Mouse (Mus musculus): ENCODE data around the gene Ddah1. TPM values are rescaled to one million over a fixed set of nuclear protein-coding genes. Genes with fewer than 3 reads are reported as not detected.
"Not testable (repeated sequence)": the region's sequence is repeated elsewhere in the genome, so short reads cannot be mapped to it uniquely, and the experiment has no call there.

Gene Ddah1
- polyA plus RNA-seq, 1 experiment from 2014 or later = 15.6 TPM

DNA sequence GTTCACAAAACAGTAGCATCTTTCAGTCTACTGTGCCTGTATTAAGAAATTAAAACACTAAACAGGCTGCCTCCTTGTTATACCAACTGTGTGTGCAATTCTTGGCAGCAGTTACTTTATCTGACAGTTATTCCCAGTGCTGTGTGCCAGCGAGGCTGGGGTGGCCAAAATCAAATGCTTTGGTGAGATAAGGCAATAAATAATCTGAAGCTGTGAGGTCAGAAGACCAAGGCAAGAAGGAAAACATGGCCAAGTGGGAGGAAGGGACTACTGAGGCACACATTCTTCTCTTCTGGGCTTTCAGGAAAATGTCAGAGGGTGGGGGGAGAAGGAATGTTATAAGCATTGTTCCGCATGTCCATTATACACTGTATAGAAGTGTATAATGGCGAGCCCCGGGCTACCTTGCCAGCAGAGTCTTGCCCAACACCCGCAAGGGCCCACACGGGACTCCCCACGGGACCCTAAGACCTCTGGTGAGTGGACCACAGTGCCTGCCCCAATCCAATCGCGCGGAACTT is 106.3 kb downstream of the Ddah1 start:
- no peaks in the 10 kb centered on the region for H3K9me3 ChIP-seq (ENCODE audit: control insufficient read depth, low read length)
- DNase-seq (ENCODE audit: low spot score) (no peak), ATAC-seq (ENCODE audit: insufficient number of reproducible peaks, low FRiP score, low TSS enrichment, low read depth) (no peak)
- no peak overlapping the region for H3K9ac ChIP-seq (ENCODE audit: low read length)
- H3K4me1 ChIP-seq (ENCODE audit: control insufficient read depth, insufficient read depth, low read length) = no peaks in the 10 kb centered on the region
- WGBS = 89% methylated on average over 6 of the region's 10 CpGs
- H3K27me3 ChIP-seq (ENCODE audit: control insufficient read depth, insufficient read depth, low read length) = no peaks in the 10 kb centered on the region
- H3K4me2 ChIP-seq (ENCODE audit: low read depth, severe bottlenecking) = no peak overlapping the region
- H3K4me3 ChIP-seq (ENCODE audit: low read depth, low read length) = no peak overlapping the region
- H3K36me3 ChIP-seq (ENCODE audit: control insufficient read depth, insufficient read depth, low read length) = no peaks in the 10 kb centered on the region
- no peak overlapping the region for H3K27ac ChIP-seq (replicated peaks; ENCODE audit: low read depth, low read length)

DNA sequence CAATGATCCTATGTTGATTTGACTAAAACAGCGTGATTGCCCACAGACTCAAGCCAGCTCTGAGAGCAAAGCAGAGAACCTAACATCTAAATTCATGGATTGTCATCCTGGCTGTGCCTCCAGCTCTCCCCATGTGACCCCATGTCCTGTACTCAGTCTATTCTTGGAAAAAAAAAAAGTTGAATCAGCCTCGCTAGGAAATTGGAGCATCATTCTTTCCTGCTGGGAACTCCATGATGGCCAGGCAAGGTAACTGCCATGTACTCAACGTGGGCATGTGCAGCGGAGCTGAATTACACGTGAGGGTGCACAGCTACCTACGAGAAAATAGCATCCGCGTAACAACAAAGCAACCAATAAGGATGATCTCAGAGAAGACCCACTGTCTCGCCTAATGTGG is 114.2 kb downstream of the Ddah1 start:
- no peaks in the 10 kb centered on the region for H3K36me3 ChIP-seq (ENCODE audit: control insufficient read depth, insufficient read depth, low read length)
- ATAC-seq (ENCODE audit: insufficient number of reproducible peaks, low FRiP score, low TSS enrichment, low read depth) = no peak

DNA sequence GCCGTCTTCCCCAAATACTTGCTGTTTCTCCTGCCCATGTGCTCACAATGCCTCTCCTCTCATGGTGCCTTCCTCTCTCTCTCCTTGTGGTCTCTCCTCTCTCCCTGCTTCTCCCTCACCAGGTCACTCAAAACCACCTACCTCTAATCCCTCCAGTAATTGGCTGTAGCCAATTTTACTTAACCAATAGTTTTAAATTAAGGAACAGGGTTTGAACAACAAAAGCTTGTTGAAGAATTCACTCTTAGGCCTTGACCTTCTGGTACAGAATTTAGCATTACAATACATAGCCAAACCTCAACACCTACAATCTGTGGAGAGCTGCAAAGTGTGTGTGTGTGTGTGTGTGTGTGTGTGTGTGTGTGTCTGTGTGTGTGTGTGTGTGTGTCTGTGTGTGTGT is 114.8 kb downstream of the Ddah1 start:
- ATAC-seq (ENCODE audit: insufficient number of reproducible peaks, low FRiP score, low TSS enrichment, low read depth) = no peak
- 91% methylated on average over 1 of the region's 1 CpGs for WGBS

More for the DNA sequence above, 114.2 kb downstream of the Ddah1 start:
- H3K27me3 ChIP-seq (ENCODE audit: control insufficient read depth, insufficient read depth, low read length) = no peaks in the 10 kb centered on the region
- no peaks in the 10 kb centered on the region for H3K4me1 ChIP-seq (ENCODE audit: control insufficient read depth, insufficient read depth, low read length)
- no peaks in the 10 kb centered on the region for H3K9me3 ChIP-seq (ENCODE audit: control insufficient read depth, low read length)
- no peak overlapping the region for H3K27ac ChIP-seq (replicated peaks; ENCODE audit: low read depth, low read length)
- H3K4me2 ChIP-seq (ENCODE audit: low read depth, severe bottlenecking) = no peak overlapping the region
- 90% methylated on average over 9 of the region's 9 CpGs for WGBS
- DNase-seq (ENCODE audit: low spot score) = no peak
- no peak overlapping the region for H3K4me3 ChIP-seq (ENCODE audit: low read depth, low read length)
- H3K9ac ChIP-seq (ENCODE audit: low read length) = no peak overlapping the region

DNA sequence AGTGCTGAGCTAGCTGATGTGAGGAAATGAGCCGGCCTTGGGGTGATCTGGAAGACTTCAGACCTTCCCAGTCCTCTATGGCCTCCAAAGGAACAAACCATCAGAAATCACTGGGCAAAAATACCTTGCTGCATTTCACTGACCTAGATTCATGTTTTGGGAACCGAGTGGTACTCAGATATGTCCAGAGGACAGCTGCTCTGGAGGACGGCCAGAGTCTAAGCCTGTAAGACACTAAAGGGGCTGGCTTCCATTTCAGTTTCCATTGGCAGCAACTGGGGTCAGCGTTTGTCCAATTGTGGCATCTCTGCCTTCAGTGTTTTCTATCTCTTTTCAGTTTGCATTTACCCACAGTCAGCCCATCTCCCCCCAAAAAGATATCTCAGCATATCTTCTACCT is 115.7 kb downstream of the Ddah1 start:
- DNase-seq (ENCODE audit: low spot score) = no peak
- no peak overlapping the region for H3K27ac ChIP-seq (replicated peaks; ENCODE audit: low read depth, low read length)
- H3K4me2 ChIP-seq (ENCODE audit: low read depth, severe bottlenecking) = no peak overlapping the region
- H3K27me3 ChIP-seq (ENCODE audit: control insufficient read depth, insufficient read depth, low read length) = no peaks in the 10 kb centered on the region
- 86% methylated on average over 4 of the region's 4 CpGs for WGBS
- H3K36me3 ChIP-seq (ENCODE audit: control insufficient read depth, insufficient read depth, low read length) = no peaks in the 10 kb centered on the region
- H3K4me3 ChIP-seq (ENCODE audit: low read depth, low read length) = no peak overlapping the region
- no peaks in the 10 kb centered on the region for H3K4me1 ChIP-seq (ENCODE audit: control insufficient read depth, insufficient read depth, low read length)
- no peak overlapping the region for H3K9ac ChIP-seq (ENCODE audit: low read length)
- H3K9me3 ChIP-seq (ENCODE audit: control insufficient read depth, low read length) = no peaks in the 10 kb centered on the region
- no peak for ATAC-seq (ENCODE audit: insufficient number of reproducible peaks, low FRiP score, low TSS enrichment, low read depth)

More for the DNA sequence above, 114.8 kb downstream of the Ddah1 start:
- Histone ChIP-seq H3K9me3 (ENCODE audit: control insufficient read depth, low read length) (no peaks in the 10 kb centered on the region), H3K4me1 (ENCODE audit: control insufficient read depth, insufficient read depth, low read length) (no peaks in the 10 kb centered on the region), H3K36me3 (ENCODE audit: control insufficient read depth, insufficient read depth, low read length) (no peaks in the 10 kb centered on the region), H3K27ac (replicated peaks; ENCODE audit: low read depth, low read length) (no peak overlapping the region), H3K4me3 (ENCODE audit: low read depth, low read length) (no peak overlapping the region), H3K27me3 (ENCODE audit: control insufficient read depth, insufficient read depth, low read length) (no peaks in the 10 kb centered on the region), H3K9ac (ENCODE audit: low read length) (no peak overlapping the region), H3K4me2 (ENCODE audit: low read depth, severe bottlenecking) (no peak overlapping the region)
- no peak for DNase-seq (ENCODE audit: low spot score)

DNA sequence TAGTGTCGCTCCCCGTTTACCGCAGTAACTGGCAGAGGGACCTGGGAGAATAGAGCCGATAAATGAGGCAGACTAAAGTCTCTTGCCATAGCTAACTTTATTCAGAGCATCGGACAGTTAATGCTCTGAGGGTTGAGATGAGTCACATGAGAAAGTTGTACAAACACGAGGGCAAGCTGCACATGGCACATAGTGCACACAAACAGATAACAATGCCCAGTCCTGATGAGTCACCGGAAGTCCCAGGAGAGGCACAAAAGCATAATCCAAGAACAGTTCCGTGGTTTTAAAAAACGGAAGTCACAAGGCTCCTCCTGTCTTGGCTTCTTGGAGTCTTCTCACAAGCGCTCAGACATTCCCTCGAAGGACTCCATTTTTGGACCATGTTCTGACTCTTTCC is 117.6 kb downstream of the Ddah1 start:
- Histone ChIP-seq H3K27me3 (ENCODE audit: control insufficient read depth, insufficient read depth, low read length) (no peaks in the 10 kb centered on the region), H3K4me3 (ENCODE audit: low read depth, low read length) (no peak overlapping the region), H3K4me2 (ENCODE audit: low read depth, severe bottlenecking) (no peak overlapping the region), H3K4me1 (ENCODE audit: control insufficient read depth, insufficient read depth, low read length) (no peaks in the 10 kb centered on the region), H3K9ac (ENCODE audit: low read length) (no peak overlapping the region), H3K36me3 (ENCODE audit: control insufficient read depth, insufficient read depth, low read length) (no peaks in the 10 kb centered on the region), H3K27ac (replicated peaks; ENCODE audit: low read depth, low read length) (no peak overlapping the region), H3K9me3 (ENCODE audit: control insufficient read depth, low read length) (no peaks in the 10 kb centered on the region)
- ATAC-seq (ENCODE audit: insufficient number of reproducible peaks, low FRiP score, low TSS enrichment, low read depth) = no peak
- DNase-seq (ENCODE audit: low spot score) = no peak
- 95% methylated on average over 11 of the region's 11 CpGs for WGBS

DNA sequence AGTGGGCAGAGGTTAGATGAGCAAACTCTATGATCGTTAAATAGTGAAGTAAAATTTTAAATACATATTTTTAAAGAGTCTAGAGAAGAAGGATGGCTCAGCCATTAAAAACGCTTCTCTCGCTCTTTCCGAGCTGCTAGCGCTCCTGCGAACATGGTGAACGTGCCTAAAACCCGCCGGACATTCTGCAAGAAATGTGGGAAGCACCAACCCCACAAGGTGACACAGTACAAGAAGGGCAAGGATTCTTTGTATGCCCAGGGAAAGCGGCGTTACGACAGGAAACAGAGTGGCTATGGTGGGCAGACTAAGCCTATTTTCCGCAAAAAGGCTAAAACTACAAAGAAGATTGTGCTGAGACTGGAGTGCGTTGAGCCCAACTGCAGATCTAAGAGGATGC is 120.4 kb downstream of the Ddah1 start:
- not testable (repeated sequence) for H3K4me3 ChIP-seq (ENCODE audit: low read depth, low read length); H3K27me3 ChIP-seq (ENCODE audit: control insufficient read depth, insufficient read depth, low read length); H3K9me3 ChIP-seq (ENCODE audit: control insufficient read depth, low read length); ATAC-seq (ENCODE audit: insufficient number of reproducible peaks, low FRiP score, low TSS enrichment, low read depth); H3K9ac ChIP-seq (ENCODE audit: low read length); H3K4me1 ChIP-seq (ENCODE audit: control insufficient read depth, insufficient read depth, low read length); H3K36me3 ChIP-seq (ENCODE audit: control insufficient read depth, insufficient read depth, low read length); H3K27ac ChIP-seq (replicated peaks; ENCODE audit: low read depth, low read length); H3K4me2 ChIP-seq (ENCODE audit: low read depth, severe bottlenecking); DNase-seq (ENCODE audit: low spot score)
- 96% methylated on average over 13 of the region's 14 CpGs for WGBS

DNA sequence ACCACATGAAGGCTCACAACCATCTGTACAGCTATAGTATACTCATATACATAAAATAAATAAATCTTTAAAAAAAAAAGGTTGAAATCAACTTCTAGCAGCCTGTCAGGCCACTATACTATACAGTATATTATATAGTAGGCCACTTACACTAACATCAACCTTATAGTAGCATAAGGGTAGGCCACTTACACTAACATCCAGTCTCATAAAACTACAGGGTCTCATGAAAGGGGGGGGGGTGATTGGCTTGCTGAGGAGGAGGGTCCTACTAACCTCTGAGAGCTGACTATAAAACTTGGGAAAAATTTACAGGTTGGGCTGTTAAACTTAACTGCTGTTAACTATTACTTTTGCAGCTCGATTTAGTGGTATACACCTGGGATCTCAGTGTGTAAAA is 121.9 kb downstream of the Ddah1 start:
- Histone ChIP-seq H3K27me3 (ENCODE audit: control insufficient read depth, insufficient read depth, low read length) (no peaks in the 10 kb centered on the region), H3K27ac (replicated peaks; ENCODE audit: low read depth, low read length) (no peak overlapping the region), H3K4me2 (ENCODE audit: low read depth, severe bottlenecking) (no peak overlapping the region), H3K4me3 (ENCODE audit: low read depth, low read length) (no peak overlapping the region), H3K36me3 (ENCODE audit: control insufficient read depth, insufficient read depth, low read length) (no peaks in the 10 kb centered on the region), H3K4me1 (ENCODE audit: control insufficient read depth, insufficient read depth, low read length) (peaks cover 8% of the 10 kb centered on the region), H3K9me3 (ENCODE audit: control insufficient read depth, low read length) (no peaks in the 10 kb centered on the region), H3K9ac (ENCODE audit: low read length) (no peak overlapping the region)
- ATAC-seq (ENCODE audit: insufficient number of reproducible peaks, low FRiP score, low TSS enrichment, low read depth) (peak; percentile 55), DNase-seq (ENCODE audit: low spot score) (no peak)
- 50% methylated on average over 1 of the region's 1 CpGs for WGBS

DNA sequence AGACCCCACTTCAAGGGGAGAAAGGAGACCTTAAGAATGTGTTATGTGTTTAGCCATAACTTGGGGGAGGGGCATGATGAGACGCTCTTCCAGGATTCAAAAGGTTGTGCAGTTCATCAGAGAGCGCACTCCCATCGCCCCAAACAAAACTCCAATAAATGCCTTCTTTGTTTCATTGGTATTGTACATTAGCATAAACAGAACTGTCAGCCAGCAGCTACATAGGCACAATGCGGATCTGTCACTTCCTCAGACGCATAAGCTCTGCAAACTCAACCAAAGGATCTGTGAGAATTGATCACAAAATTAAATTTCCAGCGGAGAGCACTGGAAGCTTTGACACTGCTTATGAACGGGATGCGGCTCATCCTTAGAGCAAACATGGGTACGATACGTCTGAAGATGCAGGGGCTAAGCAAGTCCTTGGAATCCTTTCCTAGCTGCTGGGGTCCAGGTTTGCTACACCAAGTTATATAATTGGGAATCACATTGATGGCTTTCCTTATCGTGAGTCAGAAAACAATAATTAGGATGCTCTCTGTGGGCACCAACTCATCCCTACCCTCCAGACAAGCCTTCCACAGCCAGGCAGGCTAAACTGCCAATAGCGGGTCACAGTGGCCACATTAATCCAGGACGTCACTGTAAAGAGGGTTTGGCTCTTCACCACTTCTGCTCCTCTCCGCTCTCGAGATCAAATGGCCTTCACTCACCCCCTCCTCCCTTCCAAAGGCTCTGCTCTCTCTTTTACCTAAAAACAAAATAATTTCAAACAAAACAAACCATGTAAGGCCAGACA is 123.8 kb downstream of the Ddah1 start:
- ATAC-seq (ENCODE audit: insufficient number of reproducible peaks, low FRiP score, low TSS enrichment, low read depth) (no peak), DNase-seq (ENCODE audit: low spot score) (no peak)
- WGBS = 87% methylated on average over 15 of the region's 15 CpGs
- no peak overlapping the region for H3K9ac ChIP-seq (ENCODE audit: low read length)
- H3K4me3 ChIP-seq (ENCODE audit: low read depth, low read length) = no peak overlapping the region
- H3K9me3 ChIP-seq (ENCODE audit: control insufficient read depth, low read length) = no peaks in the 10 kb centered on the region
- H3K4me2 ChIP-seq (ENCODE audit: low read depth, severe bottlenecking) = no peak overlapping the region
- no peaks in the 10 kb centered on the region for H3K36me3 ChIP-seq (ENCODE audit: control insufficient read depth, insufficient read depth, low read length)
- H3K27ac ChIP-seq (replicated peaks; ENCODE audit: low read depth, low read length) = no peak overlapping the region
- H3K4me1 ChIP-seq (ENCODE audit: control insufficient read depth, insufficient read depth, low read length) = peaks cover 10% of the 10 kb centered on the region
- H3K27me3 ChIP-seq (ENCODE audit: control insufficient read depth, insufficient read depth, low read length) = no peaks in the 10 kb centered on the region

Measured in limb, embryonic 11.5 days (tissue).